Mouse (Mus musculus) layer of hippocampus, postnatal 10 days (tissue): Measurements from ENCODE around the gene E330009J07Rik. TPM values are rescaled to one million over a fixed set of nuclear protein-coding genes. Genes with fewer than 3 reads are reported as not detected.

Experiments used
- total RNA-seq, 2 experiments: library from RNA; stranded (reverse); gene quantifications; 2 replicates each; pipeline ENCODE4 v1.2.3; 2021

The E330009J07Rik gene
- total RNA-seq, 2 experiments from 2014 or later: 35.6 to 39.5 TPM

Other genes with a start within 250 kb of the E330009J07Rik start
- gene Agk, start 111.0 kb downstream of the E330009J07Rik start, total RNA-seq: 10 to 100 TPM; 57.1 to 63.5 TPM
- not detected for gene Wee2, start 3.0 kb upstream of the E330009J07Rik start, total RNA-seq
- gene Ssbp1, start 35.2 kb upstream of the E330009J07Rik start, total RNA-seq: 10 to 100 TPM; 36.9 to 37.5 TPM
- gene Tas2r137, start 55.1 kb upstream of the E330009J07Rik start, total RNA-seq: not detected
- not detected for gene Tas2r108, start 57.4 kb upstream of the E330009J07Rik start, total RNA-seq
- gene Prss37, start 83.4 kb upstream of the E330009J07Rik start, total RNA-seq: not detected
- gene Olfr461, start 118.9 kb upstream of the E330009J07Rik start, total RNA-seq: not detected
- gene Olfr460, start 133.4 kb upstream of the E330009J07Rik start, total RNA-seq: not detected
- under 1 TPM in 1 of 2 experiments, not detected in 1; 0.39 TPM for gene Clec5a, start 149.7 kb upstream of the E330009J07Rik start, total RNA-seq
- not detected for gene Tas2r138, start 177.2 kb upstream of the E330009J07Rik start, total RNA-seq
- gene Mgam, start 192.7 kb upstream of the E330009J07Rik start, total RNA-seq: 1 to 10 TPM in 1 of 2 experiments, under 1 TPM in 1; 0.62 to 1.3 TPM